Mouse (Mus musculus) cerebral cortex, adult 2 months (tissue): ENCODE results near the gene Tbc1d7.

Experiments
- WGBS: fragments of 180-500 bp; shearing (Covaris S2); methylation state at CpG from one replicate; pipeline ENCODE4 v1.1.7; 2018; 5-methylcytosine and 5-hydroxymethylcytosine counted together

The Tbc1d7 gene

GRCm38 (mm10) chr13:43193932-43194331, 22.6 kb upstream of the Tbc1d7 start:
- WGBS = 85% methylated on average over 8 of the region's 8 CpGs

- WGBS = 31% methylated on average over 7 of the region's 7 CpGs
Observed at GRCm38 (mm10) chr13:43193266-43193665, 22.0 kb upstream of the Tbc1d7 start.

- WGBS = 4% methylated on average over 14 of the region's 14 CpGs
Observed at GRCm38 (mm10) chr13:43191741-43192192, 20.5 kb upstream of the Tbc1d7 start.

- WGBS = 4% methylated on average over 2 of the region's 2 CpGs
Observed at GRCm38 (mm10) chr13:43191290-43191689, 20.0 kb upstream of the Tbc1d7 start.

- WGBS = 98% methylated on average over 4 of the region's 4 CpGs
Observed at GRCm38 (mm10) chr13:43187736-43188135, 16.4 kb upstream of the Tbc1d7 start.

GRCm38 (mm10) chr13:43183248-43184055, 12.2 kb upstream of the Tbc1d7 start:
- WGBS = 22% methylated on average over 8 of the region's 8 CpGs

GRCm38 (mm10) chr13:43182465-43183201, 11.3 kb upstream of the Tbc1d7 start:
- WGBS = 8% methylated on average over 14 of the region's 14 CpGs

GRCm38 (mm10) chr13:43181104-43181503, 9.8 kb upstream of the Tbc1d7 start:
- WGBS = 75% methylated on average over 7 of the region's 7 CpGs

GRCm38 (mm10) chr13:43177317-43177716, 6.0 kb upstream of the Tbc1d7 start:
- WGBS = 89% methylated on average over 7 of the region's 7 CpGs

GRCm38 (mm10) chr13:43176676-43177075, 5.4 kb upstream of the Tbc1d7 start:
- WGBS = 97% methylated on average over 3 of the region's 3 CpGs

GRCm38 (mm10) chr13:43173262-43173661, 2.0 kb upstream of the Tbc1d7 start:
- 15% methylated on average over 9 of the region's 9 CpGs for WGBS

- 35% methylated on average over 14 of the region's 14 CpGs for WGBS
Observed at GRCm38 (mm10) chr13:43172036-43172713, 874 bp upstream of the Tbc1d7 start.

GRCm38 (mm10) chr13:43167721-43168120, 3.6 kb downstream of the Tbc1d7 start:
- WGBS = 70% methylated on average over 9 of the region's 9 CpGs

- WGBS = 73% methylated on average over 3 of the region's 3 CpGs
Observed at GRCm38 (mm10) chr13:43159429-43159828, 11.9 kb downstream of the Tbc1d7 start.

GRCm38 (mm10) chr13:43158281-43158680, 13.0 kb downstream of the Tbc1d7 start:
- 76% methylated on average over 5 of the region's 5 CpGs for WGBS

- 77% methylated on average over 5 of the region's 5 CpGs for WGBS
Observed at GRCm38 (mm10) chr13:43157370-43157769, 13.9 kb downstream of the Tbc1d7 start.

- 75% methylated on average over 14 of the region's 14 CpGs for WGBS
Observed at GRCm38 (mm10) chr13:43152005-43152520, 19.2 kb downstream of the Tbc1d7 start.

GRCm38 (mm10) chr13:43149661-43150060, 21.6 kb downstream of the Tbc1d7 start:
- WGBS = 93% methylated on average over 3 of the region's 3 CpGs

- 63% methylated on average over 4 of the region's 4 CpGs for WGBS
Observed at GRCm38 (mm10) chr13:43148692-43149091, 22.6 kb downstream of the Tbc1d7 start.

- WGBS = 85% methylated on average over 8 of the region's 8 CpGs
Observed at GRCm38 (mm10) chr13:43146515-43147258, 24.6 kb downstream of the Tbc1d7 start.

- WGBS = 59% methylated on average over 7 of the region's 7 CpGs
Observed at GRCm38 (mm10) chr13:43144720-43145418, 26.4 kb downstream of the Tbc1d7 start.
